Comparison of ENCODE assay signal across 8 mouse cellular contexts in genomic region chr3:33955854-33956624, GRCm38 (mm10).
DNase-seq lines count a peak whose midpoint lies in the region; ATAC-seq and TF ChIP-seq lines count a peak whose summit lies in the region.

No protein-coding gene starts in this region.

- H3K4me1 ChIP-seq in embryonic facial prominence, embryonic 13.5 days = peaks cover 5% of the 10 kb centered on the region; the same call in 1 of the 2 replicates
- peaks cover 2% of the 10 kb centered on the region; the same call in 1 of the 2 replicates for H3K4me1 ChIP-seq in heart, adult 2 months (ENCODE audit: control insufficient read depth, insufficient read depth, low read length)
- H3K4me1 ChIP-seq in kidney, adult 2 months (ENCODE audit: control insufficient read depth, insufficient read depth, low read length) = no peaks in the 10 kb centered on the region
- H3K4me1 ChIP-seq in limb, embryonic 11.5 days (ENCODE audit: control insufficient read depth, insufficient read depth, low read length) = no peaks in the 10 kb centered on the region
- peaks cover 3% of the 10 kb centered on the region; the same call in 1 of the 2 replicates for H3K4me1 ChIP-seq in midbrain, embryonic 14.5 days (ENCODE audit: control insufficient read depth, insufficient read depth, low read length)

- H3K9me3 ChIP-seq in embryonic facial prominence, embryonic 13.5 days = no peaks in the 10 kb centered on the region
- H3K9me3 ChIP-seq in limb, embryonic 11.5 days (ENCODE audit: control insufficient read depth, low read length) = no peaks in the 10 kb centered on the region
- H3K9me3 ChIP-seq in midbrain, embryonic 14.5 days (ENCODE audit: control insufficient read depth, low read length) = no peaks in the 10 kb centered on the region

- peak overlapping the region; percentile 21 for H3K4me3 ChIP-seq in embryonic facial prominence, embryonic 13.5 days
- H3K4me3 ChIP-seq in heart, adult 2 months = no peak overlapping the region
- H3K4me3 ChIP-seq in kidney, adult 2 months (ENCODE audit: insufficient read depth, low read depth, low read length) = no peak overlapping the region
- H3K4me3 ChIP-seq in limb, embryonic 11.5 days (ENCODE audit: low read depth, low read length) = no peak overlapping the region
- H3K4me3 ChIP-seq in midbrain, embryonic 14.5 days (replicated peaks; ENCODE audit: low read depth, low read length) = no peak overlapping the region

- H3K9ac ChIP-seq in embryonic facial prominence, embryonic 13.5 days = no peak overlapping the region
- H3K9ac ChIP-seq in heart, adult 2 months (ENCODE audit: low read depth, low read length) = no peak overlapping the region
- H3K9ac ChIP-seq in limb, embryonic 11.5 days (ENCODE audit: low read length) = no peak overlapping the region
- H3K9ac ChIP-seq in midbrain, embryonic 14.5 days (replicated peaks; ENCODE audit: low read length) = no peak overlapping the region

- peak; percentile 75; the same call in 1 of the 2 replicates for TF ChIP-seq EP300 in heart, adult 2 months (IDR thresholded peaks at IDR 0.05; ENCODE audit: insufficient read depth, low read depth, low read length)

- H3K79me2 ChIP-seq in heart, adult 2 months (replicated peaks; ENCODE audit: control insufficient read depth, insufficient read depth, low read length) = no peaks in the 10 kb centered on the region

- no peak overlapping the region for H3K27ac ChIP-seq in embryonic facial prominence, embryonic 13.5 days
- H3K27ac ChIP-seq in heart, adult 2 months = no peak overlapping the region
- no peak overlapping the region for H3K27ac ChIP-seq in kidney, adult 2 months (ENCODE audit: insufficient read depth, low read depth, low read length)
- no peak overlapping the region for H3K27ac ChIP-seq in limb, embryonic 11.5 days (replicated peaks; ENCODE audit: low read depth, low read length)
- H3K27ac ChIP-seq in midbrain, embryonic 14.5 days (replicated peaks; ENCODE audit: low read depth, low read length) = no peak overlapping the region

- TF ChIP-seq POLR2A in heart, adult 2 months (IDR thresholded peaks at IDR 0.05; ENCODE audit: insufficient read depth, low read depth, low read length) = no peak
- no peak for TF ChIP-seq POLR2A in kidney, adult 2 months (IDR thresholded peaks at IDR 0.05; ENCODE audit: low read depth, low read length)

- TF ChIP-seq CTCF in heart, adult 2 months (IDR thresholded peaks at IDR 0.05) = no peak; the same call in none of the 2 replicates
- peak; percentile 86 for TF ChIP-seq CTCF in kidney, adult 2 months (conservative IDR thresholded peaks at IDR 0.05; ENCODE audit: insufficient read depth, insufficient read length, low read depth, low read length)

- no peak; the same call in 1 of the 2 replicates for ATAC-seq in embryonic facial prominence, embryonic 13.5 days (ENCODE audit: insufficient number of reproducible peaks, insufficient read depth, low FRiP score, low TSS enrichment, low read depth)
- ATAC-seq in limb, embryonic 11.5 days (ENCODE audit: insufficient number of reproducible peaks, low FRiP score, low TSS enrichment, low read depth) = 0 out of 2 replicates have a peak, but pooled peaks have one; percentile 63
- peak; percentile 69 for ATAC-seq in midbrain, embryonic 14.5 days (ENCODE audit: low FRiP score, low TSS enrichment)

- peak overlapping the region; percentile 49 for H3K4me2 ChIP-seq in embryonic facial prominence, embryonic 13.5 days
- H3K4me2 ChIP-seq in limb, embryonic 11.5 days (ENCODE audit: low read depth, severe bottlenecking) = peak overlapping the region; percentile 32
- peak overlapping the region; percentile 50 for H3K4me2 ChIP-seq in midbrain, embryonic 14.5 days (ENCODE audit: low read length)

- peak; percentile 68 for DNase-seq in 416B (ENCODE audit: low read depth)
- peak; percentile 78 to 82 for DNase-seq in adrenal gland, postnatal 36 days
- DNase-seq in heart, adult 2 months = peak; percentile 47 to 64
- peak; percentile 75 for DNase-seq in kidney, adult 2 months
- peak; percentile 81 for DNase-seq in limb, embryonic 11.5 days (ENCODE audit: low spot score)
- DNase-seq in midbrain, embryonic 14.5 days = peak; percentile 93
- peak; percentile 9 to 55 for DNase-seq in spleen, adult 18-20 months

- peaks cover 24% of the 10 kb centered on the region for H3K27me3 ChIP-seq in embryonic facial prominence, embryonic 13.5 days
- H3K27me3 ChIP-seq in heart, adult 2 months (ENCODE audit: control insufficient read depth, insufficient read depth, low read length) = no peaks in the 10 kb centered on the region
- H3K27me3 ChIP-seq in kidney, adult 2 months (replicated peaks; ENCODE audit: control insufficient read depth, insufficient read depth, low read length) = no peaks in the 10 kb centered on the region
- H3K27me3 ChIP-seq in limb, embryonic 11.5 days (ENCODE audit: control insufficient read depth, insufficient read depth, low read length) = peaks cover 3% of the 10 kb centered on the region
- peaks cover 8% of the 10 kb centered on the region; the same call in 1 of the 2 replicates for H3K27me3 ChIP-seq in midbrain, embryonic 14.5 days (ENCODE audit: control insufficient read depth, insufficient read depth, low read length)

- no peaks in the 10 kb centered on the region for H3K36me3 ChIP-seq in embryonic facial prominence, embryonic 13.5 days
- H3K36me3 ChIP-seq in heart, adult 2 months (ENCODE audit: control insufficient read depth, insufficient read depth, low read length) = no peaks in the 10 kb centered on the region
- no peaks in the 10 kb centered on the region for H3K36me3 ChIP-seq in kidney, adult 2 months (ENCODE audit: control insufficient read depth, insufficient read depth, low read length)
- no peaks in the 10 kb centered on the region for H3K36me3 ChIP-seq in limb, embryonic 11.5 days (ENCODE audit: control insufficient read depth, insufficient read depth, low read length)
- no peaks in the 10 kb centered on the region for H3K36me3 ChIP-seq in midbrain, embryonic 14.5 days (ENCODE audit: control insufficient read depth, insufficient read depth, low read length)

- 3% methylated on average over 19 of the region's 19 CpGs for WGBS in embryonic facial prominence, embryonic 13.5 days
- 3% methylated on average over 19 of the region's 19 CpGs for WGBS in heart, adult 2 months
- under 1% methylated on average over 19 of the region's 19 CpGs for WGBS in kidney, adult 2 months
- WGBS in limb, embryonic 11.5 days = 5% methylated on average over 19 of the region's 19 CpGs
- 2% methylated on average over 19 of the region's 19 CpGs for WGBS in midbrain, embryonic 14.5 days

- intact Hi-C loops in heart, adult 2 months (cut with DNase I) = loop anchor here (5.0 to 10.0 kb wide), 5 partner anchors 129 to 1526 kb away; partner anchors contain the start of gene Dnajc19

Comparison
In these comparisons a context has a peak if more than half of its experiments do, and no peak if none do; other contexts are left out.
1. DNase-seq: peak in every context shown above with its lines; median percentile 93 in midbrain, embryonic 14.5 days; 81 in limb, embryonic 11.5 days; 80 in adrenal gland, postnatal 36 days; 75 in kidney, adult 2 months; 68 in 416B; 56 in heart, adult 2 months; 32 in spleen, adult 18-20 months.